Mouse (Mus musculus): ENCODE results near the gene Smyd1. TPM values are rescaled to one million over a fixed set of nuclear protein-coding genes. Genes with fewer than 3 reads are reported as not detected.

Gene Smyd1
- polyA plus RNA-seq, 1 experiment from 2014 or later = 0.48 TPM

DNA sequence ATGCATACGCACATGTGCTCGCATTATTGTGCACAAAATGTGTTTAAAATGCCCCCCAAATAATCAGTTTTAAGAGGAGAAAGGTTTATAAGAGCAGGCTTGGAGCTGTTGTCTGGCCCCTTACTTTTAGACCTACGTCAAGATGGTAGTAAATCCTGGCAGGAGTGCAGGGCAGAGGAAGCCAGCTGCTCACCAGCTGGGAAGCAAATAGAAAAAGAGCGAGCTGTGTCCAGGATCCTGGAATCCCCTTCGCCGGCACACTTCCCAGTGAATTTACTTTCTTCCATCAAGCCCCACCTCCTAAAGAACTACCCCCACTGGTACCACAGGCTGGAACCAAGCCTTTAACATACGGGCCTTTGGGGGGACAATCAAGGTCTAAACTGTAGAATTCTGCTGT is 81.2 kb downstream of the Smyd1 start:
- H3K9me3 ChIP-seq (replicated peaks; ENCODE audit: control insufficient read depth, low read length, poor library complexity, severe bottlenecking) = no peaks in the 10 kb centered on the region; the same call in 1 of the 2 replicates
- no peaks in the 10 kb centered on the region for H3K4me1 ChIP-seq (ENCODE audit: control insufficient read depth, insufficient read depth, low read length)
- H3K27ac ChIP-seq (ENCODE audit: low read length) = no peak overlapping the region
- H3K27me3 ChIP-seq (ENCODE audit: control insufficient read depth, insufficient read depth, low read depth, low read length) = no peaks in the 10 kb centered on the region
- WGBS = 90% methylated on average over 7 of the region's 7 CpGs
- H3K36me3 ChIP-seq (ENCODE audit: control insufficient read depth, insufficient read depth, low read length) = no peaks in the 10 kb centered on the region
- no peak overlapping the region for H3K4me2 ChIP-seq (ENCODE audit: low read length)
- H3K9ac ChIP-seq (ENCODE audit: low read depth, low read length) = no peak overlapping the region
- ATAC-seq = no peak
- H3K4me3 ChIP-seq (ENCODE audit: low read depth, low read length) = no peak overlapping the region

DNA sequence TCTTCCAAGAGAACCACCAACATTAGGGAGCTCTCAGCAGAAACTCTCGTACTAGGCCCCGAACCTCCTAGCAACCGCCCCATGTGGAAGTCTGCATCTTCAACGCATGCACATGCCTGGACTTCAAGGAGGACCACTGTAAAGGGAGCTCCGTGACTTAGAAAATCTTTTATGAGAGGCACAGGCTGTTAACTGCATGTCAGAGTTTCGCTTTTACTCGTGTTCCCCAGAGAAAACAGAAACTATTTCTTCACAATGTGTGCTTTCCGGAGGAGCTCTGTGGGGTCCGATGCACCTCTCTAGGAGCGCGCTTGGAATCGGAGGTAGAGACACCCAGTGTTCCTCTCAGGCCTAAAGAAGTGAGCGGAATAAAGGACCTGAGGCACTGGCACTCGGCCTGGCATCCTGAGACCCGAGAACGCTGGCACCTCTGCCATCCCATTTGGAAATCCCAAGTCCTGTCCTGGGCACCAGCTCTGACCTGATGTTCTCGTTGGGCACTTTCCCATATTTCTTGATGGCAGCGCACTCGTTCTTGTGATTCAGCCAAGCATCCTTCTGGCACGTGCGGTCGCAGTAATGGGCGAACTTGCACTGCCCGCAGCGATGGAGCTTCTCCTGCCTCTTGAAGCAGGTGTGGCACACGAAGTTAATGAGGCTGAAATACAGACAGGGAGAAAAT is 82.8 kb downstream of the Smyd1 start:
- Histone ChIP-seq H3K27ac (ENCODE audit: low read length) (no peak overlapping the region), H3K27me3 (ENCODE audit: control insufficient read depth, insufficient read depth, low read depth, low read length) (no peaks in the 10 kb centered on the region), H3K36me3 (ENCODE audit: control insufficient read depth, insufficient read depth, low read length) (no peaks in the 10 kb centered on the region), H3K9ac (ENCODE audit: low read depth, low read length) (no peak overlapping the region), H3K4me1 (ENCODE audit: control insufficient read depth, insufficient read depth, low read length) (no peaks in the 10 kb centered on the region), H3K9me3 (replicated peaks; ENCODE audit: control insufficient read depth, low read length, poor library complexity, severe bottlenecking) (no peaks in the 10 kb centered on the region; the same call in 1 of the 2 replicates), H3K4me3 (ENCODE audit: low read depth, low read length) (no peak overlapping the region), H3K4me2 (ENCODE audit: low read length) (no peak overlapping the region)
- no peak for ATAC-seq
- WGBS = 92% methylated on average over 26 of the region's 26 CpGs

DNA sequence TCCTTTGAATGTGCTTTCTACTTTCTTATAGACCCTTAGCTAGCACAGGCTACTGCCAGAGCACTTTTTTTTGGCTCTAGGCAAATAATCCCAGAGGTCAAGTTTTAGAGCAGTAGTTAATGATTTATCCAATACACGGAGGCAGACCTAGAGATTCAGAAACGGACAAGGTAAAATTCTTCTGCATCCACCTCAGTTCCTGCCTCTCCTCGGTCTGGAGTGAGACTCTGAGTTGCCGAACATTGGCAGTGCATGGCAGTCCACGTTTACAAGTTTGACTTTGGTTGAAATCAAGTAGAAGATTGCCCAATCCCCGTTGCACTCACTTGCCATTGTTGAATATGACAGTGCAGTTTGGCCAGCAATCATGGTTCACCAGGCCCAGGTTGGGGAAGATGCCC is 85.0 kb downstream of the Smyd1 start:
- Histone ChIP-seq H3K4me2 (ENCODE audit: low read length) (no peak overlapping the region), H3K9me3 (replicated peaks; ENCODE audit: control insufficient read depth, low read length, poor library complexity, severe bottlenecking) (no peaks in the 10 kb centered on the region; the same call in 1 of the 2 replicates), H3K36me3 (ENCODE audit: control insufficient read depth, insufficient read depth, low read length) (no peaks in the 10 kb centered on the region), H3K4me3 (ENCODE audit: low read depth, low read length) (no peak overlapping the region), H3K9ac (ENCODE audit: low read depth, low read length) (no peak overlapping the region), H3K27me3 (ENCODE audit: control insufficient read depth, insufficient read depth, low read depth, low read length) (no peaks in the 10 kb centered on the region), H3K4me1 (ENCODE audit: control insufficient read depth, insufficient read depth, low read length) (no peaks in the 10 kb centered on the region), H3K27ac (ENCODE audit: low read length) (no peak overlapping the region)
- no peak for ATAC-seq
- 88% methylated on average over 6 of the region's 6 CpGs for WGBS

DNA sequence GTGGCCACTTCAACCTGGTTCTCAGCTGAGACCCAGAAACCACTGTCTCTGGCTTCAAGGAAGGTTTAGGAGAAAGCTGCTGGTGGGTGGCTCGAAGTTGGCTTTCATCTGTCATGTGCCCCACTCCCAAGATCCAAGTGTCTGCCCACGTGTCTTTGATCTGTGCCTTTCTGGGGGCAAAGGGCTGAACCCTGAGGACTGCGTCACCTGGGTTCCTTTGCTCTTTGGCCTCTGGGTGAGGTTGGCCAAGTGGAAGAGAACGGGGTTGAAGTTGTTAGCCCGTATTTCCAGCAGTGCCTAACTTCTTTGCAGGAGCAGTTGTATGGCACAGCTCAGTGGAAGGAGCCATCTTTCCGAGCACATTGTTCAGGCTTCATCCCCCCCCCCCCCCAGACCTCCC is 85.5 kb downstream of the Smyd1 start:
- 85% methylated on average over 6 of the region's 6 CpGs for WGBS

DNA sequence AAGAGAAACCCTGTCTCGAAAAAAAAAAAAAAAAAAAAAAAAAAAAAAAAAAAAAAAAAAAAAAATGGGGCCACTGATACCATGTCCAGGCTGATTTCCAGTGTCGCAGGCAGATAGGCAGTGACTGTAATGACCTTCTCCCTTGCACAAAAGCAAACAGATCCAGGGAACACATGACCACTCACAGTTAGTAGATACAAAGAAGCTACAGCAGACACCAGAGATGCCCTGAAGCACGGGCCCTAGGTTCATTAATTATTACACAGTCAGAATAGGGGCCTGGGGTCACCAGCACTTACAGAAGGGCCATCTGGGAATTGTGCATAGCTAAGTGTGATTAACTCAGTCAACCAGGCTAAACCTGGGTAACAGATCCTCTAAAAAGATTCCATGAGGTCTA is 86.1 kb downstream of the Smyd1 start:
- 67% methylated on average over 3 of the region's 3 CpGs for WGBS
- no peak for ATAC-seq
- H3K4me1 ChIP-seq (ENCODE audit: control insufficient read depth, insufficient read depth, low read length) = no peaks in the 10 kb centered on the region
- no peaks in the 10 kb centered on the region for H3K27me3 ChIP-seq (ENCODE audit: control insufficient read depth, insufficient read depth, low read depth, low read length)
- no peak overlapping the region for H3K4me2 ChIP-seq (ENCODE audit: low read length)
- H3K27ac ChIP-seq (ENCODE audit: low read length) = no peak overlapping the region
- no peaks in the 10 kb centered on the region for H3K36me3 ChIP-seq (ENCODE audit: control insufficient read depth, insufficient read depth, low read length)
- no peak overlapping the region for H3K9ac ChIP-seq (ENCODE audit: low read depth, low read length)
- H3K9me3 ChIP-seq (replicated peaks; ENCODE audit: control insufficient read depth, low read length, poor library complexity, severe bottlenecking) = no peaks in the 10 kb centered on the region; the same call in 1 of the 2 replicates
- H3K4me3 ChIP-seq (ENCODE audit: low read depth, low read length) = no peak overlapping the region

More for the DNA sequence above, 85.5 kb downstream of the Smyd1 start:
- Histone ChIP-seq H3K4me3 (ENCODE audit: low read depth, low read length) (no peak overlapping the region), H3K9me3 (replicated peaks; ENCODE audit: control insufficient read depth, low read length, poor library complexity, severe bottlenecking) (no peaks in the 10 kb centered on the region; the same call in 1 of the 2 replicates), H3K36me3 (ENCODE audit: control insufficient read depth, insufficient read depth, low read length) (no peaks in the 10 kb centered on the region), H3K27ac (ENCODE audit: low read length) (no peak overlapping the region), H3K27me3 (ENCODE audit: control insufficient read depth, insufficient read depth, low read depth, low read length) (no peaks in the 10 kb centered on the region), H3K9ac (ENCODE audit: low read depth, low read length) (no peak overlapping the region), H3K4me2 (ENCODE audit: low read length) (no peak overlapping the region), H3K4me1 (ENCODE audit: control insufficient read depth, insufficient read depth, low read length) (no peaks in the 10 kb centered on the region)
- ATAC-seq = no peak

DNA sequence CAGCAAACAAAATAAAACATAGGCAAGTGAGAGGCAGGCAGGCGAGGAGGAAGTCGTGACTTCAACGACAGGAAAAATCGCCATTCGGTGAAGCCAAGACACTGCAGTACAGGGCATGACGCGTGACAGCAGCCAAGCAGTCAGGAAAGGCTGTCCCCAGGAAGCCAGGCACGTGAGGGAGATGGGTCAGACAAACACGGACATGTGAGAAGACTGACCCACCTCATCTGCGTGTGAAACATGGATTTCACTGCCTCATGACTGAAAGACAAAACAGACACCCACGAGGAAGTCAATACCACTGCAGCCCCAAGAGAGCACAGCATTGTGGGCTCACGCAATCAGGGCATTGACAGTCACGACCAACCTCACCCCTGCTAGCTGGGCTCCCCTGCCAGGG is 86.9 kb downstream of the Smyd1 start:
- Histone ChIP-seq H3K27ac (ENCODE audit: low read length) (no peak overlapping the region), H3K4me1 (ENCODE audit: control insufficient read depth, insufficient read depth, low read length) (no peaks in the 10 kb centered on the region), H3K27me3 (ENCODE audit: control insufficient read depth, insufficient read depth, low read depth, low read length) (no peaks in the 10 kb centered on the region), H3K9me3 (replicated peaks; ENCODE audit: control insufficient read depth, low read length, poor library complexity, severe bottlenecking) (no peaks in the 10 kb centered on the region), H3K4me3 (ENCODE audit: low read depth, low read length) (no peak overlapping the region), H3K4me2 (ENCODE audit: low read length) (no peak overlapping the region), H3K9ac (ENCODE audit: low read depth, low read length) (no peak overlapping the region), H3K36me3 (ENCODE audit: control insufficient read depth, insufficient read depth, low read length) (no peaks in the 10 kb centered on the region)
- no peak for ATAC-seq
- 82% methylated on average over 13 of the region's 13 CpGs for WGBS

DNA sequence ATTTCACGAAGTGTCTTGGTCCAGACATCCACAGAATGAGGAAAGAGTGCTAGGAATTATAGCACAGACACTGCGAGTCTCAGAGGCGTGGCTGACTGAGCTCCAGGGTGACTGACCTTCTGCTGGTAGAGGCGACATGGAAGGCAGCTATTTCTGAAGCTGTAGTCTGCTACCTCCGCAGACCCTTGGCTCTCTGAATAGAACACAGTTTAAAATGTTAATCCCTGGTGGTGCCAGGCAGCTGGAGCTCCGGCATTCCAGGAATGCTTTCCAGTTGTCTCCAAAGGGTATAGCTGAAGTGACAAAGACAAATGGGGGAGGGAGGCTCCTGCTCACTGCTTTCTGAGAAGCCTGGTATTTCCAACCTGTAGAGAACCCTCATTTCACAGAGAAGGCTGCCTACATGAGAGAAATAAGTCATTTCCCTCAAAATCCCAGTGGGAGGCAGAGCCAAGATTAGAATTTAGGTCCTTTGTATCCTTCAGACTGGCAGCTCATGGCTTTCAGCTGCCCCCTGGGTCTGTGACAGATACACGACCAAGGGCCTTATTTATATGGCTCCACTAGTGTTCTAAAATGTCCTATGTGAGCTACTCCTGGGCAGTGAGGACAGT is 94.8 kb downstream of the Smyd1 start:
- no peak overlapping the region for H3K9ac ChIP-seq (ENCODE audit: low read depth, low read length)
- no peaks in the 10 kb centered on the region for H3K27me3 ChIP-seq (ENCODE audit: control insufficient read depth, insufficient read depth, low read depth, low read length)
- H3K4me1 ChIP-seq (ENCODE audit: control insufficient read depth, insufficient read depth, low read length) = peaks cover 5% of the 10 kb centered on the region; the same call in 1 of the 2 replicates
- no peak overlapping the region for H3K27ac ChIP-seq (ENCODE audit: low read length)
- H3K4me3 ChIP-seq (ENCODE audit: low read depth, low read length) = no peak overlapping the region
- no peaks in the 10 kb centered on the region for H3K36me3 ChIP-seq (ENCODE audit: control insufficient read depth, insufficient read depth, low read length)
- no peak for ATAC-seq
- H3K4me2 ChIP-seq (ENCODE audit: low read length) = no peak overlapping the region
- under 1% methylated on average over 7 of the region's 7 CpGs for WGBS
- H3K9me3 ChIP-seq (replicated peaks; ENCODE audit: control insufficient read depth, low read length, poor library complexity, severe bottlenecking) = no peaks in the 10 kb centered on the region

DNA sequence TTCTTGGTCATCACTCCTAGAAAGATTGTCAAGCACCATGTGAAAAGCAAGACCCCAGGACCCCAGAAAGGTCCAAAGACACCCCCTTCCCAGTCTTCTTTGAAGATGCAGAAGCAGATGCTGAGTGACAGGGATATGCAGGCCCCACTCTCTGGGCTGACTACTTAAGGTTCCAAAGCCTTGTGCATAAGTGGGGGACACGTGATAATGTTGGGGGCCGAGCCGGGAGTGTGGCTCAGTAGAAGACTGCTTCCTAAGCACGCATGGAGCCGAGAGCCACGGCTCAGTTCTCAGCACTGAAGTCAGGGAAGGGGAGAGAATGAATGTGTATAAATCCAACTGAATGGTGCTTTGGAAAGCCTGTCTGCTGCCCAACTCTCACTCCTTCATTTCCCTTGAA is 95.5 kb downstream of the Smyd1 start:
- no peaks in the 10 kb centered on the region for H3K36me3 ChIP-seq (ENCODE audit: control insufficient read depth, insufficient read depth, low read length)
- WGBS = 14% methylated on average over 6 of the region's 6 CpGs
- no peak overlapping the region for H3K4me2 ChIP-seq (ENCODE audit: low read length)
- peaks cover 5% of the 10 kb centered on the region; the same call in 1 of the 2 replicates for H3K4me1 ChIP-seq (ENCODE audit: control insufficient read depth, insufficient read depth, low read length)
- no peak overlapping the region for H3K4me3 ChIP-seq (ENCODE audit: low read depth, low read length)
- no peaks in the 10 kb centered on the region for H3K27me3 ChIP-seq (ENCODE audit: control insufficient read depth, insufficient read depth, low read depth, low read length)
- no peak overlapping the region for H3K27ac ChIP-seq (ENCODE audit: low read length)
- H3K9me3 ChIP-seq (replicated peaks; ENCODE audit: control insufficient read depth, low read length, poor library complexity, severe bottlenecking) = no peaks in the 10 kb centered on the region
- no peak overlapping the region for H3K9ac ChIP-seq (ENCODE audit: low read depth, low read length)
- ATAC-seq = no peak

DNA sequence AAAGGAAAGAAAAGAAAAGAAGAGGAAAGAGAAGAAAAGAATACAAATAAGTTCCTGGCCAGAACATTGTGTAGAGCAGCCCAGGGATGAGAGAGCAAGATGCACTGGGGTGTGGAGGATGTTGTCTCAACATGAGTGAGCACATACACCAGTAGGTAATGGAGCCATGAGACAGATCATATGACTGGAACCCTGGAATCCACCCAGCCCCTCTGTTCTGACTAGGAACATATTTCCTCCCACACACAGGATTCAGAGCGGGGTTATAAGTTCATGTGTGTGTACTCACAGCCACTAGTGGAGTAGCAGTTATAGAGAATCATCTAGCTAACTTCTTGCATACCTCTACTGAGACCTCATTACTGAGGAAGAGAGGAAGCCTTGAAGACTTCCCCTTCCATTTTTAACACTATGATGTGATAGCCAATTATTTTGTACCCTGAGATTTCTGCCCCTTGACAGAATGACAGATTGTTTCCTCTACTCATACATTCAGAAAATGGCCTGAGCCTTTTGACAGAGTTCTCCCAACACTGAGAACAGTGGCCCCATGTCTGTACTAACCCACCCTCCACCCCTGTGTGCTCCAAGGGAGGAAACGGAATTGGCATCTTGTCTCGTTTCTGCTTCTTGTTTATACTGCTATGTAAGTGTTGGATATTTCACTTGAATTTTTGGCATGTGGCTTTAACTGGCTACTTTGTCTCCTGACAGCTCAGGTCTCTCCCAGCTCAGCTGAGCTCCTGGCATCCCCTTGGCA is 97.7 kb downstream of the Smyd1 start:
- H3K4me3 ChIP-seq (ENCODE audit: low read depth, low read length) = no peak overlapping the region
- no peaks in the 10 kb centered on the region for H3K9me3 ChIP-seq (replicated peaks; ENCODE audit: control insufficient read depth, low read length, poor library complexity, severe bottlenecking)
- ATAC-seq = no peak
- no peak overlapping the region for H3K9ac ChIP-seq (ENCODE audit: low read depth, low read length)
- H3K36me3 ChIP-seq (ENCODE audit: control insufficient read depth, insufficient read depth, low read length) = no peaks in the 10 kb centered on the region
- H3K27ac ChIP-seq (ENCODE audit: low read length) = no peak overlapping the region
- H3K27me3 ChIP-seq (ENCODE audit: control insufficient read depth, insufficient read depth, low read depth, low read length) = no peaks in the 10 kb centered on the region
- 89% methylated on average over 3 of the region's 3 CpGs for WGBS
- H3K4me2 ChIP-seq (ENCODE audit: low read length) = no peak overlapping the region
- H3K4me1 ChIP-seq (ENCODE audit: control insufficient read depth, insufficient read depth, low read length) = peaks cover 5% of the 10 kb centered on the region; the same call in 1 of the 2 replicates

All from midbrain, embryonic 16.5 days (tissue).